Mouse (Mus musculus): ENCODE results near the gene Tuba3a. TPM values are rescaled to one million over a fixed set of nuclear protein-coding genes. Genes with fewer than 3 reads are reported as not detected.

Gene Tuba3a
- not detected in 2 replicates for total RNA-seq (2021)
- long read RNA-seq: 0 reads

GRCm38 (mm10) chr6:125285890-125286289, at the start of gene Tuba3a:
Gene Tuba3a, minus strand, starts transcription at chr6:125286042.
- no peak for DNase-seq

- DNase-seq: no peak
These were observed 48.5 kb upstream of the Tuba3a start for GRCm38 (mm10) chr6:125334356-125334755.

GRCm38 (mm10) chr6:125333112-125333899, 47.5 kb upstream of the Tuba3a start:
- no peak for DNase-seq

- DNase-seq: peak; percentile 95
These were observed 44.9 kb upstream of the Tuba3a start for GRCm38 (mm10) chr6:125330626-125331326.

- DNase-seq: peak; percentile 52
These were observed 42.4 kb upstream of the Tuba3a start for GRCm38 (mm10) chr6:125328243-125328642.

GRCm38 (mm10) chr6:125325337-125325736, 39.5 kb upstream of the Tuba3a start:
- no peak for DNase-seq

- DNase-seq: no peak
These were observed 37.7 kb upstream of the Tuba3a start for GRCm38 (mm10) chr6:125323547-125323946.

GRCm38 (mm10) chr6:125322794-125323193, 37.0 kb upstream of the Tuba3a start:
- no peak for DNase-seq

- no peak for DNase-seq
These were observed 35.4 kb upstream of the Tuba3a start for GRCm38 (mm10) chr6:125321114-125321855.

- DNase-seq: no peak
These were observed 34.5 kb upstream of the Tuba3a start, which contains the start of gene Scnn1a for GRCm38 (mm10) chr6:125320323-125320722. Gene Scnn1a, plus strand, starts transcription at chr6:125320659.

GRCm38 (mm10) chr6:125319919-125320296, 34.1 kb upstream of the Tuba3a start:
- no peak for DNase-seq

GRCm38 (mm10) chr6:125318981-125319918, 33.4 kb upstream of the Tuba3a start:
- peak; percentile 58 for DNase-seq

GRCm38 (mm10) chr6:125317077-125317476, 31.2 kb upstream of the Tuba3a start:
- no peak for DNase-seq

- DNase-seq: no peak
These were observed 28.9 kb upstream of the Tuba3a start for GRCm38 (mm10) chr6:125314746-125315145.

- DNase-seq: no peak
These were observed 28.4 kb upstream of the Tuba3a start for GRCm38 (mm10) chr6:125314231-125314563.

- DNase-seq: peak; percentile 94
These were observed 27.8 kb upstream of the Tuba3a start, which contains the start of gene Ltbr for GRCm38 (mm10) chr6:125313546-125314230. Gene Ltbr, minus strand, starts transcription at chr6:125313885.

GRCm38 (mm10) chr6:125312581-125313355, 26.9 kb upstream of the Tuba3a start:
- DNase-seq: peak; percentile 28

- DNase-seq: no peak
These were observed 26.3 kb upstream of the Tuba3a start for GRCm38 (mm10) chr6:125312171-125312570.

GRCm38 (mm10) chr6:125309406-125309805, 23.6 kb upstream of the Tuba3a start:
- DNase-seq: no peak

GRCm38 (mm10) chr6:125308921-125309320, 23.1 kb upstream of the Tuba3a start:
- no peak for DNase-seq

Measured in adrenal gland, postnatal 25 days (tissue).